Mouse (Mus musculus): ENCODE measurements around the gene Msx2.

Gene Msx2

GRCm38 (mm10) chr13:53464441-53465001, 8.4 kb downstream of the Msx2 start:
- 10% methylated on average over 21 of the region's 21 CpGs for WGBS

DNA sequence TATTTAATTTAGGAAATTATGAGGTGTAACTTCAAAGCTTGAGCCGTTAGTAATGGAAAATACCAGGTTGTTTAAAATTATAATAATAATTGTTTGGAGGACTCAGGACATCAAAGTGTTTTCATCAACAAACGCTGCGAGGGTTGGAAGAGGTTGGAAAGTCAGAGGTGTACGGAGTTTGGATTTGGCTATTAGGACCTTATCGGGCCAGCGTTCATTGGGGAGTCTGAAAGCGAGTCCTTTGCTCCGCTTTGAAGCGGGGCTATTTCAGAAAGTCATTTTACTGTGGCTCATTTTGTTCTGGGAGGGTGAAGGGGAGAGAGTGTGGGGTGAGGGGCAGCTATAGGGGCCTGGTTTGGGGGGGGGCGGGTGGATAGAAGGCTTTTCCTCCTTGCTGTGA, 8.9 kb downstream of the Msx2 start:
- WGBS = 15% methylated on average over 10 of the region's 10 CpGs

DNA sequence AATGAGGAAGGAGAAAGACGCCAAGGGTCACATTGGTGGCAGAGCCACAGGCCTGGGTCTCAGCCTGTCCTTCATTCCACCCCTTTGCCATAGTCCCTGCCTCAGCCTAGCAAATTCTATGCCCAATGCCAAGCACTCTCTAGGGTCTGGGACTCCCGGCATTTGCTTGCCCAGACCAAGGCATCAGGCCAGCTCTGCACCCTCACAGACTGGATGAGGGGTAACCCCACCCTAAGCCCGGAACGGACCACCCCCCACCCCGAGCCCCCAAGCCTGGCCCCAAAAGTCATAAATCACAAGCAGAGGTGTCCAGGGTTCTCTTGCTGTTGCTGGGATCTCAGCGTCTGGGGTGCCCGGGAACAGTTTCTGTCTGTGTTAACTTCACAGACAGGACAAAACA, 9.8 kb downstream of the Msx2 start:
- WGBS = 2% methylated on average over 7 of the region's 7 CpGs

DNA sequence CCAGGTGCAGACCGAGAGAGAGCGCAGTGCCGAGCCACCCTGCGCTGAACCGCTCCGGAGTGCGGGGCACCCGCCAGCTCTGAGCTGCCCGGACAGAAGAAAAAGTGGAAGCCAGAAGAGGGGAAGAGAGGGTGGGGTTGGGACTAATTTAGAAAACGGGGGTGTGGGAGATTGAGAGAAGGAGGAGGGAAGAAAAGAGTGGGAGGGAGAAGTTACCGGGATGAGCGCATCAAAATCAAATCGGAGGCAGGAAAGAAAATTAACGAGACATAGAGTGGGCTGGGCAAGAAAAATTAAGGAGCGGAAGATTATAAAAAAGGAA, 10.3 kb downstream of the Msx2 start:
- WGBS = 4% methylated on average over 15 of the region's 15 CpGs

- WGBS = 2% methylated on average over 51 of the region's 51 CpGs
These were observed 10.8 kb downstream of the Msx2 start for GRCm38 (mm10) chr13:53461855-53462648.

GRCm38 (mm10) chr13:53461346-53461745, 11.5 kb downstream of the Msx2 start:
- WGBS = 51% methylated on average over 2 of the region's 2 CpGs

GRCm38 (mm10) chr13:53458766-53459165, 14.1 kb downstream of the Msx2 start:
- 84% methylated on average over 4 of the region's 4 CpGs for WGBS

DNA sequence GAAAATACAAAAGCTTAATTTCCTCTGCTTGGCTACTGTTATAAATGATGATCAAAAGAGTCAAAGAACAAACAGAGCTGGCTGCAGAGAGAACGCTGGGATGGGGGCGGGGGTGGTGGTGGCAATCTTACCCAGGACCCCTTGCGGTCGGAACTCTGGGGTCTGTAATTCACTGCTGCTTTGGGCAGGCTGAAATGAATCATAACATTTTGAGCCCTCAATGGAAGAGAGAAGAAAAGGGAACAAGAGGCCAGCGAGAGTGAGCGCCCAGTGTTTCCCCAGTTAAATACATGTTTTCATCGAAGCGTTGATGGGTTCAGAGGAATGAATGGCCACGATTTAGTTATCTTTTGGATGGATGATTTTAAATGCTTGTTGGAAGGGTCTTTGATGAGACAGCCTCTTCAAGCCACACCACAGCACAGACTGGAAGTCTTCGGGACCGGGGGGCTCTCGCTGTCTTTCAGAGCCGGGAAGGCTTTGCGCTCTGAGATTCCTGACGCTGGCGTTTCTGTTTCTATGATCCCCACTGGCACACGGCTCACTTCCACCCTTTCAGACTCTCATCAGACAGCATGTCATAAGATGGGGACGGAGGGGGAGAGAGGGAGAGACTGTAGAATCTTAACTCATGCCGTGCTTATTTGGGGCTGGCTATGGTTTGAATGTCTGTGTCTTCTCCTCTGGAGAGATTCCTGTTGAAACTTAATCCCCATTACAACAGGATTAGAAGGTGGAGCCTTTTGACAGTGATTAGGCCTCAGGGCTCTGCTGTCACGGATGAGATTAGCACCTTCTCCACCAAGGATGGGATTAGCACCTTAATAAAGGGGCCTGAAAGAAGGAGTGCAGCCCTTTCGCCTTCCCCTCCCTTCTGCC, 17.8 kb downstream of the Msx2 start:
- 17% methylated on average over 21 of the region's 21 CpGs for WGBS

- WGBS = 84% methylated on average over 3 of the region's 3 CpGs
These were observed 18.9 kb downstream of the Msx2 start for GRCm38 (mm10) chr13:53453927-53454326.

DNA sequence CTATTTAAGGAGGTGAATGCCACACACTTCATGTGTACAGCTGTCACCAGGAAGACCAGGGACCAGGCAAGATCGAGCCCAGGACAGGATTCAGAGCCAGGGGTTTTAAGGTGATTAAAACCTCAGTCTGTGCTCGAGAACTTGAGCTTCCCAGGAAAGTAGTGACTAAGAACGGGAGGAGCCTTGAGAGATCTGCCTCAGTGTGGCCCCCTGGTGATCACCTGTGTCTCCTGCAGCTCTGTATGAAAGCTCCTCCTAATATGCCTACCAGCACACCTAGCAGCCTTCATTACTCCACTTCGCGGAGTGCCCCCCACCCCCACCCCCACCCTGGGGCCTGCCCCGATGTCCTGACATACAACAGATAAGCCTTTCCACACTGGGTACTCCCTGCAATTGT, 25.3 kb downstream of the Msx2 start:
- WGBS = 29% methylated on average over 6 of the region's 6 CpGs

GRCm38 (mm10) chr13:53443602-53444001, 29.3 kb downstream of the Msx2 start:
- WGBS = 25% methylated on average over 3 of the region's 3 CpGs

DNA sequence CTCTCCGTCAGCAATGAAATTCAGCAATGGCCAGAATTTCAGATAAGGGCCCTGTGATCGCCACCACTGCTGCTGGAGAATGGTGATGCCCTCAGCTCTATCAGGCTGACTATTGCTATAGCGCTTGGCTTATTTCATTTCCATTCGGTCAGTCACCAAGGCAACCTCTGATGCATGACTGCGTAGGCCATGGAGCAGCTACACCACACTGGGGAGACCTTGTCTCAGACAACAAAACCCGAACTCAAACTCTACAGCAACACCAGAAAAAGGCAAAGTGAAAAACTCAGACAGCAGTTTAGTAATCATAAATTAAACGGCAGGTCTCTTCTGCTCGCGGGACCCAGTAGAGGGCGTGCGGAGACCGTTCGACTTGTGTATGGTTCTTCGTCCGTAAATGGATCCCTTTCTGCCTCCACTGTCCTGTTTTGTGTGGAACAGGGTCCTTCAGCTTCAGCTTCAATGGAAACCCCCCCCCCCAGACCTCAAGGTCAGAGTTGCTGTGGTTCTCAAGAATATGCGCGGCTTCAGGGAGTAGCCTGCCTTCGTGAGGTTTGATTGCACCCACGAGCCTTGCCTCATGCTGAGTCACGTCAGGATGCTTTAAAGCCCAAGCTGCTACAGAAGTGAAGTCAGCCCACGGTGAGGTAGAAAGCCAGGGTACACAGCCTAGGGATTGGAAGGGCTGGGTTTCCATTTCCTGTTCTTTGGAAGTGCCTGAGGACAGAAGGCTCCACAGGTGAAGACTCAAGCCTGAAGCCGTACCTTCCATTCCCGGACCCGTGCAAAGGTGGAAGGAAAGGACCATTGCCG, 30.5 kb downstream of the Msx2 start:
- 37% methylated on average over 25 of the region's 25 CpGs for WGBS

- WGBS = 70% methylated on average over 5 of the region's 5 CpGs
These were observed 31.4 kb downstream of the Msx2 start for GRCm38 (mm10) chr13:53441307-53442028.

GRCm38 (mm10) chr13:53439957-53440356, 32.9 kb downstream of the Msx2 start:
- WGBS = 82% methylated on average over 3 of the region's 3 CpGs

- 23% methylated on average over 7 of the region's 7 CpGs for WGBS
These were observed 46.4 kb downstream of the Msx2 start for GRCm38 (mm10) chr13:53426507-53426906.

- 86% methylated on average over 4 of the region's 4 CpGs for WGBS
These were observed 51.7 kb downstream of the Msx2 start for GRCm38 (mm10) chr13:53421189-53421588.

DNA sequence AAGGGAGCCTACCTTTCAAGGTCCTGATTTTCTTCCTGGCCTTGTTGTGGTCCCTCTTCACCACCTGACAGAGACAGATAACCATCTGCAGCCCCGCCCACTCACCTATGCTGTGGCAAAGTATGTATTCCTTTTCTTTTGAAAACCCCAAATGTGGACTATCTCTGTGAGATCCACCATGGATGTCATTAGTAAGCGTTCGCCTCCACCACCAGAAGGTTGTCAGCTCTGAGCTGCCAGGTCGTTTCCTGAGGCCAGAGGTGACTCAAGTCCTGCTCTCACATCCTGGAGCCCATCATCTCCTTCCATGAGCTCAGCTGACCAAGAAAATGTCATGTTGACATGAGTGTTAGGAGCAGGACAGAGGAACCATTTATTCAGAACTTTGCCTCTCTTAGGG, 52.1 kb downstream of the Msx2 start:
- 76% methylated on average over 4 of the region's 4 CpGs for whole genome bisulfite sequencing

GRCm38 (mm10) chr13:53419681-53420080, 53.2 kb downstream of the Msx2 start:
- WGBS = 91% methylated on average over 8 of the region's 8 CpGs

- 89% methylated on average over 6 of the region's 6 CpGs for WGBS
These were observed 55.2 kb downstream of the Msx2 start for GRCm38 (mm10) chr13:53417701-53418100.
